Mouse (Mus musculus): ENCODE measurements around the gene Rbms2. TPM values are rescaled to one million over a fixed set of nuclear protein-coding genes. Genes with fewer than 3 reads are reported as not detected.

Rbms2 gene
- polyA plus RNA-seq, 1 experiment from 2014 or later = 32.5 TPM

MicroRNAs within 50 kb of the gene (microRNA counts, 519-probe panel; counts per million panel counts)
- not detected for microRNA mmu-miR-677

Small RNA genes lying within 50 kb of the gene (microRNA-seq; reads per million reads assigned to microRNA genes)
- 29.0 reads per million, percentile 37 among the genes with 10 or more reads in this experiment for gene Mir677

Other genes starting within 250 kb of the Rbms2 start
- gene Hsd17b6, start 172.7 kb downstream of the Rbms2 start, polyA plus RNA-seq (2016; fragmentation: Nextera tagmentation; extraction: Ambion mirVana) = not detected in 2 replicates
- 66.7 and 80.5 TPM in 2 replicates for gene Prim1, start 165.1 kb downstream of the Rbms2 start, polyA plus RNA-seq (2016; fragmentation: Nextera tagmentation; extraction: Ambion mirVana)
- gene Naca, start 144.7 kb downstream of the Rbms2 start, polyA plus RNA-seq (2016; fragmentation: Nextera tagmentation; extraction: Ambion mirVana) = 639 and 790 TPM in 2 replicates
- gene Ptges3, start 121.3 kb downstream of the Rbms2 start, polyA plus RNA-seq (2016; fragmentation: Nextera tagmentation; extraction: Ambion mirVana) = 403 and 465 TPM in 2 replicates
- 3,536 and 4,735 TPM in 2 replicates for gene Atp5b, start 97.0 kb downstream of the Rbms2 start, polyA plus RNA-seq (2016; fragmentation: Nextera tagmentation; extraction: Ambion mirVana)
- 10.1 and 12.0 TPM in 2 replicates for gene Baz2a, start 88.7 kb downstream of the Rbms2 start, polyA plus RNA-seq (2016; fragmentation: Nextera tagmentation; extraction: Ambion mirVana)
- gene Gls2, start 14.2 kb upstream of the Rbms2 start, polyA plus RNA-seq (2016; fragmentation: Nextera tagmentation; extraction: Ambion mirVana) = 0.86 and 1.1 TPM in 2 replicates
- gene Spryd4, start 31.5 kb upstream of the Rbms2 start, polyA plus RNA-seq (2016; fragmentation: Nextera tagmentation; extraction: Ambion mirVana) = 37.9 and 41.9 TPM in 2 replicates
- not detected in 2 replicates for gene Mip, start 45.5 kb upstream of the Rbms2 start, polyA plus RNA-seq (2016; fragmentation: Nextera tagmentation; extraction: Ambion mirVana)
- 48.1 and 69.3 TPM in 2 replicates for gene Timeless, start 51.8 kb upstream of the Rbms2 start, polyA plus RNA-seq (2016; fragmentation: Nextera tagmentation; extraction: Ambion mirVana)
- 0.18 and 0.23 TPM in 2 replicates for gene Apon, start 73.8 kb upstream of the Rbms2 start, polyA plus RNA-seq (2016; fragmentation: Nextera tagmentation; extraction: Ambion mirVana)
- gene Apof, start 88.4 kb upstream of the Rbms2 start, polyA plus RNA-seq (2016; fragmentation: Nextera tagmentation; extraction: Ambion mirVana) = 0.11 and 3.9 TPM in 2 replicates
- gene Stat2, start 90.3 kb upstream of the Rbms2 start, polyA plus RNA-seq (2016; fragmentation: Nextera tagmentation; extraction: Ambion mirVana) = 10.8 and 11.0 TPM in 2 replicates
- 0.25 and 0.48 TPM in 2 replicates for gene Il23a, start 118.5 kb upstream of the Rbms2 start, polyA plus RNA-seq (2016; fragmentation: Nextera tagmentation; extraction: Ambion mirVana)
- 29.9 and 31.4 TPM in 2 replicates for gene Pan2, start 123.0 kb upstream of the Rbms2 start, polyA plus RNA-seq (2016; fragmentation: Nextera tagmentation; extraction: Ambion mirVana)
- 220 and 255 TPM in 2 replicates for gene Cnpy2, start 142.2 kb upstream of the Rbms2 start, polyA plus RNA-seq (2016; fragmentation: Nextera tagmentation; extraction: Ambion mirVana)
- 347 and 474 TPM in 2 replicates for gene Cs, start 157.4 kb upstream of the Rbms2 start, polyA plus RNA-seq (2016; fragmentation: Nextera tagmentation; extraction: Ambion mirVana)
- gene Coq10a, start 188.7 kb upstream of the Rbms2 start, polyA plus RNA-seq (2016; fragmentation: Nextera tagmentation; extraction: Ambion mirVana) = 9.7 and 10.7 TPM in 2 replicates
- gene Ankrd52, start 196.8 kb upstream of the Rbms2 start, polyA plus RNA-seq (2016; fragmentation: Nextera tagmentation; extraction: Ambion mirVana) = 10.9 and 12.7 TPM in 2 replicates
- 0.07 and 2.4 TPM in 2 replicates for gene Slc39a5, start 220.9 kb upstream of the Rbms2 start, polyA plus RNA-seq (2016; fragmentation: Nextera tagmentation; extraction: Ambion mirVana)
- 76.5 and 87.9 TPM in 2 replicates for gene Nabp2, start 231.2 kb upstream of the Rbms2 start, polyA plus RNA-seq (2016; fragmentation: Nextera tagmentation; extraction: Ambion mirVana)
- gene Rnf41, start 231.4 kb upstream of the Rbms2 start, polyA plus RNA-seq (2016; fragmentation: Nextera tagmentation; extraction: Ambion mirVana) = 31.0 and 34.3 TPM in 2 replicates

Measured in heart, embryonic 10.5 days (tissue).